Mouse (Mus musculus): ENCODE measurements around the gene Amy2a4.
"Not testable (repeated sequence)": the region's sequence is repeated elsewhere in the genome, so short reads cannot be mapped to it uniquely, and the experiment has no call there.

DNA sequence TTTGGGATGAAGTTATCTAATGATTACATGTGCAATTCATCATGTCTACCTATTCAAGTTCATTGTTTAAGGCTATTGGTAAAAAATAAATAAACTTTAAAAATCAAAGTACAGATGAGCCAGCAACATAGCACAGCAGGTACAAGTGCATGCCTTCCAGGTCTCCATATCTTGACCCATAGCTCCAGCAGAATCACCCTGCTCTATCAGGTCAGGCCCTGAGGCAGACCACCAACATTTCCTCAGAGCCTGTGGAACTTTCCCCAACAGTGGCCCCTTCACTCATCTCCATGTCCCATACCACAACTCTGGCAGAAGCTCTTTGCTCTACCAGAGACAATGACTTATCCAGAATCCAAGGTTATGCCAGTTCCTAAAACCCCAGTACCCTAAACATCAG is 11.0 kb downstream of the Amy2a4 start:
- TF ChIP-seq CTCF (IDR thresholded peaks at IDR 0.05; ENCODE audit: low read depth, low read length); POLR2A (IDR thresholded peaks at IDR 0.05; ENCODE audit: extremely low read depth, insufficient read depth, low read length): not testable (repeated sequence)
